Mouse (Mus musculus) heart, embryonic 16.5 days (tissue): ENCODE results near the gene Gm20388. TPM values are rescaled to one million over a fixed set of nuclear protein-coding genes. Genes with fewer than 3 reads are reported as not detected.
A peak's percentile ranks its signal among the peaks of the same experiment; 100 is the strongest.

ENCODE experiments used
- ATAC-seq: fragments of 200-750 bp; cut with Nextera tagmentation; replicated peaks from 2 replicates; pipeline ENCODE4 v1.8.0; 2017; ENCODE audit warnings: moderate number of reproducible peaks; ENCODE audit not compliant: insufficient read depth, low FRiP score; ENCODE audit errors: extremely low read depth
- H3K27ac ChIP-seq: fragments of 300-500 bp; sonication (generic); 2 replicates; pipeline ENCODE4 v1.5.1; 2014; ENCODE audit warnings: mild to moderate bottlenecking, low read length, control low read depth, moderate library complexity
- H3K27me3 ChIP-seq: fragments of 300-500 bp; sonication (generic); 2 replicates; pipeline ENCODE4 v1.6.1; 2014; ENCODE audit warnings: low read length, mixed read lengths; ENCODE audit not compliant: control insufficient read depth, insufficient read depth
- H3K36me3 ChIP-seq: fragments of 300-500 bp; sonication (generic); 2 replicates; pipeline ENCODE4 v1.6.1; 2014; ENCODE audit not compliant: control insufficient read depth, insufficient read depth
- H3K4me1 ChIP-seq: fragments of 300-500 bp; sonication (generic); 2 replicates; pipeline ENCODE4 v1.6.1; 2014; ENCODE audit warnings: low read length, mixed read lengths; ENCODE audit not compliant: control insufficient read depth, insufficient read depth
- H3K4me2 ChIP-seq: fragments of 300-500 bp; sonication (generic); 2 replicates; pipeline ENCODE4 v1.6.1; 2014; ENCODE audit warnings: low read depth, mild to moderate bottlenecking, control low read depth, low read length
- H3K4me3 ChIP-seq: fragments of 300-500 bp; sonication (generic); 2 replicates; pipeline ENCODE4 v1.5.1; 2014; ENCODE audit warnings: mild to moderate bottlenecking, control low read depth, low read length
- H3K9ac ChIP-seq: fragments of 300-500 bp; sonication (generic); 2 replicates; pipeline ENCODE4 v1.6.1; 2014; ENCODE audit warnings: low read length, control low read depth
- H3K9me3 ChIP-seq: fragments of 300-500 bp; sonication (generic); replicated peaks from 2 replicates; pipeline ENCODE4 v1.6.1; 2016; ENCODE audit warnings: low read length; ENCODE audit not compliant: control insufficient read depth
- WGBS: fragments of 180-500 bp; shearing (Covaris S2); extraction: QIAGEN DNeasy Blood & Tissue Kit; methylation state at CpG from one replicate; pipeline ENCODE4 v1.1.7; 2014; 5-methylcytosine and 5-hydroxymethylcytosine counted together
- polyA plus RNA-seq: library from polyadenylated mRNA; unstranded; fragments of >200 nt; fragmentation: Nextera tagmentation; extraction: Ambion mirVana; gene quantifications from 2 replicates; pipeline ENCODE4 v1.2.1, GENCODE M21; 2015

Gm20388 gene
- polyA plus RNA-seq, 1 experiment from 2014 or later = 4.5 TPM

GRCm38 (mm10) chr8:122444058-122444748 is 2533.6 kb downstream of the Gm20388 start:
- Histone ChIP-seq H3K27me3 (no peaks in the 10 kb centered on the region), H3K4me1 (peaks cover 23% of the 10 kb centered on the region), H3K36me3 (no peaks in the 10 kb centered on the region; the same call in 1 of the 2 replicates), H3K9me3 (no peaks in the 10 kb centered on the region), H3K9ac (peak overlapping the region; percentile 73), H3K4me2 (peak overlapping the region; percentile 66), H3K4me3 (peak overlapping the region; percentile 88), H3K27ac (peak overlapping the region; percentile 93)
- peak; percentile 58 for ATAC-seq
- 4% methylated on average over 19 of the region's 19 CpGs for WGBS

GRCm38 (mm10) chr8:122445203-122445602 is 2534.6 kb downstream of the Gm20388 start:
- Histone ChIP-seq H3K27ac (peak overlapping the region; percentile 93), H3K4me3 (peak overlapping the region; percentile 88), H3K9ac (peak overlapping the region; percentile 73), H3K4me2 (peak overlapping the region; percentile 66), H3K9me3 (no peaks in the 10 kb centered on the region), H3K27me3 (no peaks in the 10 kb centered on the region), H3K36me3 (no peaks in the 10 kb centered on the region), H3K4me1 (peaks cover 23% of the 10 kb centered on the region)
- ATAC-seq = no peak
- 58% methylated on average over 3 of the region's 3 CpGs for WGBS

GRCm38 (mm10) chr8:122451161-122451703 is 2540.6 kb downstream of the Gm20388 start:
- peak overlapping the region; percentile 56 for H3K9ac ChIP-seq
- no peak overlapping the region; the same call in 1 of the 2 replicates for H3K4me3 ChIP-seq
- WGBS = 34% methylated on average over 7 of the region's 7 CpGs
- H3K4me2 ChIP-seq = peak overlapping the region; percentile 54
- H3K4me1 ChIP-seq = peaks cover 27% of the 10 kb centered on the region
- peak overlapping the region; percentile 98 for H3K27ac ChIP-seq
- peak; percentile 79 for ATAC-seq
- no peaks in the 10 kb centered on the region for H3K36me3 ChIP-seq
- H3K9me3 ChIP-seq = no peaks in the 10 kb centered on the region
- no peaks in the 10 kb centered on the region for H3K27me3 ChIP-seq

- peak; percentile 65 for ATAC-seq
- H3K27ac ChIP-seq = peak overlapping the region; percentile 98
- WGBS = 47% methylated on average over 9 of the region's 10 CpGs
Measured at GRCm38 (mm10) chr8:122452154-122452553, 2541.5 kb downstream of the Gm20388 start.

GRCm38 (mm10) chr8:122454409-122454808 is 2543.8 kb downstream of the Gm20388 start:
- no peak overlapping the region for H3K4me2 ChIP-seq
- no peaks in the 10 kb centered on the region for H3K36me3 ChIP-seq
- no peaks in the 10 kb centered on the region for H3K9me3 ChIP-seq
- peaks cover 4% of the 10 kb centered on the region; the same call in 1 of the 2 replicates for H3K27me3 ChIP-seq
- ATAC-seq = no peak
- no peak overlapping the region for H3K27ac ChIP-seq
- 80% methylated on average over 6 of the region's 6 CpGs for WGBS
- H3K9ac ChIP-seq = no peak overlapping the region
- no peak overlapping the region for H3K4me3 ChIP-seq
- peaks cover 27% of the 10 kb centered on the region for H3K4me1 ChIP-seq

More at GRCm38 (mm10) chr8:122452154-122452553, 2541.5 kb downstream of the Gm20388 start:
- Histone ChIP-seq H3K9ac (no peak overlapping the region), H3K27me3 (no peaks in the 10 kb centered on the region), H3K4me3 (no peak overlapping the region), H3K4me1 (peaks cover 27% of the 10 kb centered on the region), H3K4me2 (no peak overlapping the region; the same call in 1 of the 2 replicates), H3K9me3 (no peaks in the 10 kb centered on the region), H3K36me3 (no peaks in the 10 kb centered on the region)

GRCm38 (mm10) chr8:122457171-122457570 is 2546.5 kb downstream of the Gm20388 start:
- Histone ChIP-seq H3K27ac (no peak overlapping the region), H3K4me2 (no peak overlapping the region), H3K27me3 (peaks cover 8% of the 10 kb centered on the region; the same call in 1 of the 2 replicates), H3K9me3 (no peaks in the 10 kb centered on the region), H3K4me1 (peaks cover 31% of the 10 kb centered on the region), H3K9ac (no peak overlapping the region), H3K4me3 (no peak overlapping the region), H3K36me3 (no peaks in the 10 kb centered on the region)
- 64% methylated on average over 11 of the region's 11 CpGs for WGBS
- no peak for ATAC-seq

GRCm38 (mm10) chr8:122459218-122459900 is 2548.7 kb downstream of the Gm20388 start:
- WGBS = 67% methylated on average over 6 of the region's 6 CpGs
- no peak for ATAC-seq
- Histone ChIP-seq H3K4me2 (peak overlapping the region; percentile 86; the same call in 1 of the 2 replicates), H3K4me1 (peaks cover 34% of the 10 kb centered on the region), H3K36me3 (no peaks in the 10 kb centered on the region), H3K4me3 (no peak overlapping the region), H3K27me3 (peaks cover 8% of the 10 kb centered on the region; the same call in 1 of the 2 replicates), H3K27ac (no peak overlapping the region), H3K9ac (no peak overlapping the region), H3K9me3 (no peaks in the 10 kb centered on the region)

GRCm38 (mm10) chr8:122459990-122460389 is 2549.3 kb downstream of the Gm20388 start:
- H3K36me3 ChIP-seq = no peaks in the 10 kb centered on the region
- H3K4me2 ChIP-seq = peak overlapping the region; percentile 86
- H3K27me3 ChIP-seq = peaks cover 8% of the 10 kb centered on the region; the same call in 1 of the 2 replicates
- H3K4me3 ChIP-seq = peak overlapping the region; percentile 53
- H3K27ac ChIP-seq = no peak overlapping the region
- WGBS = 29% methylated on average over 7 of the region's 7 CpGs
- H3K9me3 ChIP-seq = no peaks in the 10 kb centered on the region
- peaks cover 34% of the 10 kb centered on the region for H3K4me1 ChIP-seq
- no peak for ATAC-seq
- H3K9ac ChIP-seq = peak overlapping the region; percentile 67
